Mouse (Mus musculus) hindbrain, embryonic 16.5 days (tissue): ENCODE results near the gene Dazap1. TPM values are rescaled to one million over a fixed set of nuclear protein-coding genes. Genes with fewer than 3 reads are reported as not detected.
"Not testable (repeated sequence)": the region's sequence is repeated elsewhere in the genome, so short reads cannot be mapped to it uniquely, and the experiment has no call there.

ENCODE experiments used
- ATAC-seq: fragments of 200-750 bp; cut with Nextera tagmentation; 2 replicates; pipeline ENCODE4 v1.8.0; 2017; ENCODE audit warnings: moderate TSS enrichment, moderate library complexity
- H3K27ac ChIP-seq: fragments of 300-500 bp; sonication (generic); 2 replicates; pipeline ENCODE4 v1.5.1; 2014; ENCODE audit warnings: low read depth, mild to moderate bottlenecking, control low read depth, low read length, moderate library complexity
- H3K27me3 ChIP-seq: fragments of 300-500 bp; sonication (generic); replicated peaks from 2 replicates; pipeline ENCODE4 v1.6.1; 2014; ENCODE audit warnings: low read length; ENCODE audit not compliant: control insufficient read depth, insufficient read depth
- H3K36me3 ChIP-seq: fragments of 300-500 bp; sonication (generic); 2 replicates; pipeline ENCODE4 v1.6.1; 2014; ENCODE audit warnings: mild to moderate bottlenecking, low read length, moderate library complexity, mixed read lengths; ENCODE audit not compliant: control insufficient read depth, insufficient read depth
- H3K4me1 ChIP-seq: fragments of 300-500 bp; sonication (generic); 2 replicates; pipeline ENCODE4 v1.6.1; 2014; ENCODE audit warnings: low read depth, low read length; ENCODE audit not compliant: control insufficient read depth, insufficient read depth
- H3K4me2 ChIP-seq: fragments of 300-500 bp; sonication (generic); 2 replicates; pipeline ENCODE4 v1.6.1; 2014; ENCODE audit warnings: mild to moderate bottlenecking, low read length, control low read depth, moderate library complexity
- H3K4me3 ChIP-seq: fragments of 300-500 bp; sonication (generic); 2 replicates; pipeline ENCODE4 v1.5.1; 2014; ENCODE audit warnings: mild to moderate bottlenecking, low read length, control low read depth, moderate library complexity
- H3K9ac ChIP-seq: fragments of 300-500 bp; sonication (generic); 2 replicates; pipeline ENCODE4 v1.6.1; 2014; ENCODE audit warnings: low read depth, mild to moderate bottlenecking, control low read depth, low read length, moderate library complexity
- H3K9me3 ChIP-seq: fragments of 300-500 bp; sonication (generic); 2 replicates; pipeline ENCODE4 v1.6.1; 2014; ENCODE audit warnings: mild to moderate bottlenecking, low read length, moderate library complexity; ENCODE audit not compliant: control insufficient read depth
- WGBS: fragments of 180-500 bp; shearing (Covaris S2); extraction: QIAGEN DNeasy Blood & Tissue Kit; methylation state at CpG from one replicate; pipeline ENCODE4 v1.1.7; 2014; 5-methylcytosine and 5-hydroxymethylcytosine counted together
- polyA plus RNA-seq: library from polyadenylated mRNA; unstranded; fragments of >200 nt; fragmentation: Nextera tagmentation; extraction: Ambion mirVana; gene quantifications from 2 replicates; pipeline ENCODE4 v1.2.1, GENCODE M21; 2015

Dazap1 gene
- polyA plus RNA-seq: 38.4 and 38.5 TPM in 2 replicates

- Histone ChIP-seq H3K27ac (peak within 1 kb of the TSS; percentile 85), H3K36me3 (peaks cover 16% of the 10 kb centered on the region), H3K9me3 (no peaks in the 10 kb centered on the region), H3K9ac (peak within 1 kb of the TSS; percentile 76), H3K4me2 (peak within 1 kb of the TSS; percentile 91), H3K4me3 (peak within 1 kb of the TSS; percentile 47), H3K4me1 (peaks cover 26% of the 10 kb centered on the region), H3K27me3 (no peaks in the 10 kb centered on the region)
- ATAC-seq: peak; percentile 85
- WGBS: under 1% methylated on average over 49 of the region's 49 CpGs
These were observed at the start of gene Dazap1, which contains the start of gene Gamt for GRCm38 (mm10) chr10:80260642-80261584. Gene Dazap1, plus strand, starts transcription at chr10:80261486. Gene Gamt, minus strand, starts transcription at chr10:80261012.

- H3K36me3 ChIP-seq, H3K9ac ChIP-seq, H3K9me3 ChIP-seq, H3K27ac ChIP-seq, ATAC-seq, H3K4me2 ChIP-seq, H3K4me1 ChIP-seq, H3K4me3 ChIP-seq, H3K27me3 ChIP-seq: not testable (repeated sequence)
- 72% methylated on average over 7 of the region's 7 CpGs for WGBS
These were observed 49.7 kb upstream of the Dazap1 start for GRCm38 (mm10) chr10:80211547-80212103.

- Histone ChIP-seq H3K4me2 (no peak overlapping the region), H3K27me3 (no peaks in the 10 kb centered on the region), H3K4me1 (0 out of 2 replicates have a peak, but pooled peaks cover 2% of the 10 kb centered on the region), H3K9me3 (no peaks in the 10 kb centered on the region), H3K27ac (no peak overlapping the region), H3K9ac (peak overlapping the region; percentile 38; the same call in 1 of the 2 replicates), H3K4me3 (no peak overlapping the region), H3K36me3 (no peaks in the 10 kb centered on the region)
- 18% methylated on average over 16 of the region's 16 CpGs for WGBS
- no peak for ATAC-seq
These were observed 46.1 kb upstream of the Dazap1 start for GRCm38 (mm10) chr10:80215048-80215772.

- Histone ChIP-seq H3K4me1 (no peaks in the 10 kb centered on the region), H3K27me3 (no peaks in the 10 kb centered on the region), H3K4me3 (no peak overlapping the region), H3K36me3 (no peaks in the 10 kb centered on the region), H3K9ac (no peak overlapping the region), H3K4me2 (no peak overlapping the region), H3K9me3 (no peaks in the 10 kb centered on the region), H3K27ac (no peak overlapping the region)
- WGBS: 40% methylated on average over 8 of the region's 9 CpGs
- no peak for ATAC-seq
These were observed 40.6 kb upstream of the Dazap1 start for GRCm38 (mm10) chr10:80220676-80221075.

DNA sequence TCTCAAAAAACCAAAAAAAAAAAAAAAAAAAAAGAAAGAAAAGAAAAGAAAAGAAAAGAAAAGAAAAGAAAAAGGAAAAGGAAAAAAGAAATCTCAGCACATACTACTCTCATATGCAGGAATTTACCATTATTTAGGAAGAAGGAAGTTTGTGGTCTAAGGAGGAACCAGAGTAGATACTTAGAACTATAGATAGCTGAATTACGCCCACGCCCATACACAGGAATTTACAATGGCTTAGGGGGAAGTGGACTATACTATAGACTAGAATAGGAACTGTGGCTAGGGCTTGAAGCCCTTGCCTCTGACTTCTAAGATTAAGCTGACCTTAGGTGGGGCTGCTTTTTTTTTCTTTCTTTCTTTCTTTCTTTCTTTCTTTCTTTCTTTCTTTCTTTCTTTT lies 38.1 kb upstream of the Dazap1 start:
- not testable (repeated sequence) for H3K36me3 ChIP-seq, H3K9me3 ChIP-seq, H3K27ac ChIP-seq, H3K4me3 ChIP-seq, H3K4me2 ChIP-seq, H3K9ac ChIP-seq, H3K27me3 ChIP-seq, ATAC-seq
- peaks cover 14% of the 10 kb centered on the region for H3K4me1 ChIP-seq
- 87% methylated on average over 2 of the region's 2 CpGs for WGBS

DNA sequence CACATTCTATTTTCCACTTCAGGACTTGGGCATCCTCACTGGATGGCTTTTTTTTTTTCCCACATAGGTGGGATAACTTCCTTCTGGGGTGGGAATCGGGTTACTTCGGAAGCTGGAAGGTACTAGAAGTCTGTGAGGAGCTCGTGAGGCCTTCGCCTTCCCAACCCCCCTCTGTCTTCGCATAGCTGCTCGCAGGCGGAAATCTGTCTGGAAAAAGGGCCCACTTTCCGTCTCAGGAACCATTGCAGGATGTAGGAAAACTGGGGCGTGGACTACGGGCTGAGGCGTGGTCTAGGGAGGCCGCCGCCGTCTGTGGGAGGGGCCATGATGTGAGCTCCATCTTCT lies 35.2 kb upstream of the Dazap1 start:
- Histone ChIP-seq H3K9me3 (no peaks in the 10 kb centered on the region), H3K4me2 (peak overlapping the region; percentile 92), H3K36me3 (peaks cover 2% of the 10 kb centered on the region; the same call in 1 of the 2 replicates), H3K27ac (peak overlapping the region; percentile 97), H3K9ac (peak overlapping the region; percentile 98), H3K4me1 (peaks cover 23% of the 10 kb centered on the region), H3K4me3 (peak overlapping the region; percentile 91), H3K27me3 (no peaks in the 10 kb centered on the region)
- WGBS: 0% methylated on average over 14 of the region's 14 CpGs
- ATAC-seq: no peak

GRCm38 (mm10) chr10:80226416-80227165 lies 34.7 kb upstream of the Dazap1 start, which contains the start of gene Mum1:
Gene Mum1, plus strand, starts transcription at chr10:80226434.
- Histone ChIP-seq H3K4me3 (peak within 1 kb of the TSS; percentile 91), H3K27me3 (no peaks in the 10 kb centered on the region), H3K27ac (peak within 1 kb of the TSS; percentile 97), H3K36me3 (peaks cover 2% of the 10 kb centered on the region; the same call in 1 of the 2 replicates), H3K4me1 (peaks cover 23% of the 10 kb centered on the region), H3K9me3 (no peaks in the 10 kb centered on the region), H3K9ac (peak within 1 kb of the TSS; percentile 98), H3K4me2 (peak within 1 kb of the TSS; percentile 92)
- peak; percentile 96 for ATAC-seq
- WGBS: 0% methylated on average over 62 of the region's 75 CpGs

GRCm38 (mm10) chr10:80227166-80227539 lies 34.1 kb upstream of the Dazap1 start:
- no peaks in the 10 kb centered on the region for H3K9me3 ChIP-seq
- ATAC-seq: no peak; the same call in 1 of the 2 replicates
- 6% methylated on average over 10 of the region's 10 CpGs for WGBS
- peak overlapping the region; percentile 98 for H3K9ac ChIP-seq
- peak overlapping the region; percentile 92 for H3K4me2 ChIP-seq
- H3K4me3 ChIP-seq: peak overlapping the region; percentile 91
- H3K27me3 ChIP-seq: no peaks in the 10 kb centered on the region
- H3K36me3 ChIP-seq: peaks cover 2% of the 10 kb centered on the region; the same call in 1 of the 2 replicates
- peak overlapping the region; percentile 97 for H3K27ac ChIP-seq
- H3K4me1 ChIP-seq: peaks cover 23% of the 10 kb centered on the region
